Mouse (Mus musculus): ENCODE results near the gene Cse1l. TPM values are rescaled to one million over a fixed set of nuclear protein-coding genes. Genes with fewer than 3 reads are reported as not detected.
A peak's percentile ranks its signal among the peaks of the same experiment; 100 is the strongest.

The Cse1l gene
- polyA plus RNA-seq, 1 experiment from 2014 or later: 135 TPM

DNA sequence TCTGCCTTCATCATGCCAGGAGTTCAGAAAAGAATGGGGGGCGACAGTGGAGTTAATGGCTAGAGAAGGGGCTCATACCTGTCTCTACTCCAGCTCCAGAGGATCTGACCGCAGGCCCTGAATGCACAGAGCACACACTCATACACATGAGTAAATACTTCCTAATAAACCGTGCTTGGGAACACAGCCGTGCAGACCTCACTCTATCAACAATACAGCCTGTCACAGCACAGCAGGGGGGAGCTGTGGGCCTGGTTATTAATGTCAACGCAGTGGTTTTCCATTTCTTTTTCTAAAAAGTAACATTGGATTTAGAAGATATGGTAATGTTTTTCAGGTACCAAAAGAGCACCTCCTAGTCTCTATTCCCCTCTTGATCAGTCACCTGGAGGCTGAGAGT, 28.6 kb downstream of the Cse1l start:
- Histone ChIP-seq H3K36me3 (ENCODE audit: insufficient read depth, low read length) (peaks cover 52% of the 10 kb centered on the region), H3K27me3 (ENCODE audit: insufficient read depth, low read length) (no peaks in the 10 kb centered on the region), H3K4me1 (ENCODE audit: insufficient read depth, low read length) (no peaks in the 10 kb centered on the region), H3K27ac (ENCODE audit: low read length) (no peak overlapping the region), H3K4me3 (ENCODE audit: low read length) (no peak overlapping the region), H3K9me3 (ENCODE audit: low read length) (no peaks in the 10 kb centered on the region), H3K9ac (replicated peaks; ENCODE audit: low read length) (no peak overlapping the region), H3K4me2 (replicated peaks; ENCODE audit: low read depth, low read length) (no peak overlapping the region)
- no peak for ATAC-seq (ENCODE audit: low FRiP score, low TSS enrichment)
- WGBS: 85% methylated on average over 5 of the region's 5 CpGs

DNA sequence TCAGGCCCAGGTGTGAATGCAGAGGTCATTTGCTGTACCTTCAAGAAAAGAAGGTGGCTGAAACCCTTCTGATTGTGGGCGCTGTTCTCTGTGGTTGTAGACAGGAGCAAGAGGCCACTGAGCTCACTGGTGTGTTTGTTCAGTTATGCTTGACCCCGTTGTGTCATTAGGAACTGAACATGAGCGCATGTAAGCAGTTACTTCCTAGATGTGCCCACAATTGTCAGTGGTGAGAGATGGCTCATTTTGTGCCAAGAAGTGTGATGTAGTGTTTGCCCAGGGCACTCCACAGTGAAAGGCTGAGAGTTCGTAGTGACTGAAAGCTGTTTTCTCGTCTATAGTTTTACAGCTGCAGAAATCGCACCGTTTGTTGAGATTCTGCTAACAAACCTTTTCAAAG, 29.7 kb downstream of the Cse1l start:
- Histone ChIP-seq H3K27ac (ENCODE audit: low read length) (no peak overlapping the region), H3K4me2 (replicated peaks; ENCODE audit: low read depth, low read length) (no peak overlapping the region), H3K9me3 (ENCODE audit: low read length) (no peaks in the 10 kb centered on the region), H3K4me1 (ENCODE audit: insufficient read depth, low read length) (no peaks in the 10 kb centered on the region), H3K4me3 (ENCODE audit: low read length) (no peak overlapping the region), H3K27me3 (ENCODE audit: insufficient read depth, low read length) (no peaks in the 10 kb centered on the region), H3K9ac (replicated peaks; ENCODE audit: low read length) (no peak overlapping the region), H3K36me3 (ENCODE audit: insufficient read depth, low read length) (peaks cover 54% of the 10 kb centered on the region)
- 90% methylated on average over 7 of the region's 7 CpGs for WGBS
- ATAC-seq (ENCODE audit: low FRiP score, low TSS enrichment): no peak

DNA sequence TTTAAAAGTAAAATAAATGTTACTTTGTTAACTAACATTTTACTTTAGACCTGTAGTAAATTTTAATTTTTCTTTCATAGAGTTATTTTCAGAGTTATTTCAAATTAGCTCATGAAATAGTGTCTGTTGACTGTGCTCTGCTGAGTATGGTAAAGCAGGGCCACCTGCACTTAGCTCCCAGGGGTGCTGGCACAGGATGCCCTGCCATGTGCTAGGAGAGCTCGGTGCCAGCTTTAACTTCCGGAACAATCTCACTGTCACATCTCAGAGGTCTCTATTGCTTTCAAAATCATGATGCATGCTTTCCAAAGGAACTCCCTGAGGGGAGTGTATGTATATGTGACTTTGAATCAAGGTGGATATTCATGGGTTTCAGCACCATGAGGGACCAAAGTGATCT, 30.3 kb downstream of the Cse1l start:
- H3K4me3 ChIP-seq (ENCODE audit: low read length): no peak overlapping the region
- WGBS: 79% methylated on average over 2 of the region's 2 CpGs
- peaks cover 56% of the 10 kb centered on the region for H3K36me3 ChIP-seq (ENCODE audit: insufficient read depth, low read length)
- H3K4me2 ChIP-seq (replicated peaks; ENCODE audit: low read depth, low read length): no peak overlapping the region
- no peaks in the 10 kb centered on the region for H3K4me1 ChIP-seq (ENCODE audit: insufficient read depth, low read length)
- H3K27me3 ChIP-seq (ENCODE audit: insufficient read depth, low read length): no peaks in the 10 kb centered on the region
- H3K9me3 ChIP-seq (ENCODE audit: low read length): no peaks in the 10 kb centered on the region
- H3K27ac ChIP-seq (ENCODE audit: low read length): no peak overlapping the region
- ATAC-seq (ENCODE audit: low FRiP score, low TSS enrichment): no peak
- no peak overlapping the region for H3K9ac ChIP-seq (replicated peaks; ENCODE audit: low read length)

- Histone ChIP-seq H3K4me1 (ENCODE audit: insufficient read depth, low read length) (no peaks in the 10 kb centered on the region), H3K36me3 (ENCODE audit: insufficient read depth, low read length) (peaks cover 69% of the 10 kb centered on the region), H3K9me3 (ENCODE audit: low read length) (no peaks in the 10 kb centered on the region), H3K9ac (replicated peaks; ENCODE audit: low read length) (no peak overlapping the region), H3K27ac (ENCODE audit: low read length) (no peak overlapping the region), H3K27me3 (ENCODE audit: insufficient read depth, low read length) (no peaks in the 10 kb centered on the region), H3K4me2 (replicated peaks; ENCODE audit: low read depth, low read length) (no peak overlapping the region), H3K4me3 (ENCODE audit: low read length) (no peak overlapping the region)
- WGBS: 83% methylated on average over 2 of the region's 2 CpGs
- ATAC-seq (ENCODE audit: low FRiP score, low TSS enrichment): no peak
These were observed 37.3 kb downstream of the Cse1l start for GRCm38 (mm10) chr2:166943146-166943545.

GRCm38 (mm10) chr2:166944346-166944745, 38.5 kb downstream of the Cse1l start:
- H3K4me1 ChIP-seq (ENCODE audit: insufficient read depth, low read length): no peaks in the 10 kb centered on the region
- no peaks in the 10 kb centered on the region for H3K27me3 ChIP-seq (ENCODE audit: insufficient read depth, low read length)
- no peak overlapping the region for H3K9ac ChIP-seq (replicated peaks; ENCODE audit: low read length)
- peaks cover 77% of the 10 kb centered on the region for H3K36me3 ChIP-seq (ENCODE audit: insufficient read depth, low read length)
- no peak overlapping the region for H3K27ac ChIP-seq (ENCODE audit: low read length)
- ATAC-seq (ENCODE audit: low FRiP score, low TSS enrichment): no peak
- H3K4me3 ChIP-seq (ENCODE audit: low read length): no peak overlapping the region
- H3K9me3 ChIP-seq (ENCODE audit: low read length): no peaks in the 10 kb centered on the region
- 76% methylated on average over 1 of the region's 1 CpGs for WGBS
- no peak overlapping the region for H3K4me2 ChIP-seq (replicated peaks; ENCODE audit: low read depth, low read length)

DNA sequence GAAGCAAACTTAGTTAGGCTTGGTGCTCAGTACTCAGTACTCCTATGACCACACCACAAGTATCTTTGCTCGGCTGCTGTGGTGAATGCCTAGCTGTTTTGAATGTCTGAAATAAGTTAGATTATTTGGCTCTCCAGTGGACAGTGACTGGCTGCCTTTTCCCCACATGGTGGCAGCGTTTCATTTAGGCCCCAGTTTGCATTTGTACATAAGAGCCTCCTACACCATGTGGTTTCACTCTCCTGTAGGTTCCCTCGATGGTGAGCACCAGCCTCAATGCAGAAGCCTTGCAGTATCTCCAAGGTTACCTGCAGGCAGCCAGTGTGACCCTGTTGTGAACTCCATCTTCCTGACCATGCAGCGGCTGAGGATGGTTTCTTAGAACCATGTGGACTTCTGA, 39.6 kb downstream of the Cse1l start:
- peak; percentile 42; the same call in 1 of the 2 replicates for ATAC-seq (ENCODE audit: low FRiP score, low TSS enrichment)
- WGBS: 52% methylated on average over 4 of the region's 4 CpGs
- Histone ChIP-seq H3K27ac (ENCODE audit: low read length) (no peak overlapping the region), H3K4me3 (ENCODE audit: low read length) (no peak overlapping the region), H3K9me3 (ENCODE audit: low read length) (no peaks in the 10 kb centered on the region), H3K4me2 (replicated peaks; ENCODE audit: low read depth, low read length) (no peak overlapping the region), H3K27me3 (ENCODE audit: insufficient read depth, low read length) (no peaks in the 10 kb centered on the region), H3K4me1 (ENCODE audit: insufficient read depth, low read length) (no peaks in the 10 kb centered on the region), H3K9ac (replicated peaks; ENCODE audit: low read length) (no peak overlapping the region), H3K36me3 (ENCODE audit: insufficient read depth, low read length) (peaks cover 81% of the 10 kb centered on the region)

- WGBS: 54% methylated on average over 1 of the region's 1 CpGs
- Histone ChIP-seq H3K4me1 (ENCODE audit: insufficient read depth, low read length) (no peaks in the 10 kb centered on the region), H3K27me3 (ENCODE audit: insufficient read depth, low read length) (no peaks in the 10 kb centered on the region), H3K36me3 (ENCODE audit: insufficient read depth, low read length) (peaks cover 78% of the 10 kb centered on the region), H3K9ac (replicated peaks; ENCODE audit: low read length) (no peak overlapping the region), H3K4me3 (ENCODE audit: low read length) (no peak overlapping the region), H3K4me2 (replicated peaks; ENCODE audit: low read depth, low read length) (no peak overlapping the region), H3K27ac (ENCODE audit: low read length) (no peak overlapping the region), H3K9me3 (ENCODE audit: low read length) (no peaks in the 10 kb centered on the region)
- ATAC-seq (ENCODE audit: low FRiP score, low TSS enrichment): no peak
These were observed 42.4 kb downstream of the Cse1l start for GRCm38 (mm10) chr2:166948246-166948645.

GRCm38 (mm10) chr2:166948936-166949335, 43.1 kb downstream of the Cse1l start:
- Histone ChIP-seq H3K27me3 (ENCODE audit: insufficient read depth, low read length) (no peaks in the 10 kb centered on the region), H3K36me3 (ENCODE audit: insufficient read depth, low read length) (peaks cover 77% of the 10 kb centered on the region), H3K27ac (ENCODE audit: low read length) (no peak overlapping the region), H3K4me2 (replicated peaks; ENCODE audit: low read depth, low read length) (no peak overlapping the region), H3K9ac (replicated peaks; ENCODE audit: low read length) (no peak overlapping the region), H3K4me3 (ENCODE audit: low read length) (no peak overlapping the region), H3K9me3 (ENCODE audit: low read length) (no peaks in the 10 kb centered on the region), H3K4me1 (ENCODE audit: insufficient read depth, low read length) (no peaks in the 10 kb centered on the region)
- 90% methylated on average over 10 of the region's 10 CpGs for WGBS
- ATAC-seq (ENCODE audit: low FRiP score, low TSS enrichment): no peak

GRCm38 (mm10) chr2:166950853-166951648, 45.2 kb downstream of the Cse1l start:
- no peaks in the 10 kb centered on the region for H3K9me3 ChIP-seq (ENCODE audit: low read length)
- no peak overlapping the region for H3K9ac ChIP-seq (replicated peaks; ENCODE audit: low read length)
- H3K27ac ChIP-seq (ENCODE audit: low read length): no peak overlapping the region
- H3K4me2 ChIP-seq (replicated peaks; ENCODE audit: low read depth, low read length): no peak overlapping the region
- H3K27me3 ChIP-seq (ENCODE audit: insufficient read depth, low read length): no peaks in the 10 kb centered on the region
- no peaks in the 10 kb centered on the region for H3K4me1 ChIP-seq (ENCODE audit: insufficient read depth, low read length)
- ATAC-seq (ENCODE audit: low FRiP score, low TSS enrichment): no peak
- H3K36me3 ChIP-seq (ENCODE audit: insufficient read depth, low read length): peaks cover 73% of the 10 kb centered on the region
- WGBS: 82% methylated on average over 14 of the region's 14 CpGs
- no peak overlapping the region for H3K4me3 ChIP-seq (ENCODE audit: low read length)

- Histone ChIP-seq H3K9ac (replicated peaks; ENCODE audit: low read length) (no peak overlapping the region), H3K27ac (ENCODE audit: low read length) (no peak overlapping the region), H3K4me1 (ENCODE audit: insufficient read depth, low read length) (no peaks in the 10 kb centered on the region), H3K9me3 (ENCODE audit: low read length) (no peaks in the 10 kb centered on the region), H3K4me2 (replicated peaks; ENCODE audit: low read depth, low read length) (no peak overlapping the region), H3K27me3 (ENCODE audit: insufficient read depth, low read length) (no peaks in the 10 kb centered on the region), H3K36me3 (ENCODE audit: insufficient read depth, low read length) (peaks cover 67% of the 10 kb centered on the region), H3K4me3 (ENCODE audit: low read length) (no peak overlapping the region)
- no peak for ATAC-seq (ENCODE audit: low FRiP score, low TSS enrichment)
- WGBS: 79% methylated on average over 6 of the region's 6 CpGs
These were observed 46.3 kb downstream of the Cse1l start for GRCm38 (mm10) chr2:166952151-166952550.
